8 mouse cellular contexts compared by ENCODE assay signal in the genomic region with DNA sequence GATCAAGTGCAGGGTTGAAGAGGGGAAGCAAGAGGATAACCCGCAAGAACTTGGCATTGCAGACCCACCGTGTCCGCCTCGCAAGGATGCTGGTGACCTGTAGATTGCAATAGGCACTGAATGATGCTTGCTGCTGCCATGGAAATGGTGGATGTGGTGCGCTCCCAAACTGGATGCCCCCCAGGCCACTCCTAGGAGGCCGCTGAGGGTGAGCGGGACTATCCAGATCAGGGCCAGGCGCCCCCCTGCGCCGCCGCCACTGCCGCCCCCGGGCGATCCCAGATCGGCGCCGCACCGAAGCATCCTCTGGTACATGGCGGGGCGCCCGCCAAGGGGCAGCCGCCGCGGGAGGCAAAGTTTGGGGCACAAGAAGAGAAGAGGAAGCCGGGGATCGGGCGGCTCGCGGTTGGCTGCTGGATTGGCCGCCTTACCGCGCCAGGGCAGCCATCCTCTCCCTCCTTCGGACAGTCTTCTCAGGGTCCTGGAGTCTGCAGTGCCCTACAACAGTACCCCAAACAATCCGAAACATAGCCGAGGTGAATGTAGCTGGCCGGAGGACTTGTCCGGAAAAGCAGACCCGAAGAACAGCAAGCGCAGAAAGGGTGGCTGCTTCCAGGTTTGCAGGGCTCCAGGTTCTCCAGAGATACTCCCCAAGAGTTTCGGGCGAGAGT.
DNase-seq lines count a peak whose midpoint lies in the region; ATAC-seq and TF ChIP-seq lines count a peak whose summit lies in the region.

No protein-coding gene starts in this region.

- peaks cover 31% of the 10 kb centered on the region for H3K27me3 ChIP-seq in forebrain, embryonic 12.5 days
- H3K27me3 ChIP-seq in limb, embryonic 11.5 days (ENCODE audit: control insufficient read depth, insufficient read depth, low read length): peaks cover 23% of the 10 kb centered on the region
- H3K27me3 ChIP-seq in neural tube, embryonic 13.5 days: peaks cover 3% of the 10 kb centered on the region; the same call in 1 of the 2 replicates

- no peak for TF ChIP-seq CTCF in layer of hippocampus, adult 2 months (conservative IDR thresholded peaks at IDR 0.05)

- peak overlapping the region; percentile 90 for H3K27ac ChIP-seq in layer of hippocampus, adult 2 months
- H3K27ac ChIP-seq in forebrain, embryonic 12.5 days: peak overlapping the region; percentile 68
- no peak overlapping the region for H3K27ac ChIP-seq in limb, embryonic 11.5 days (replicated peaks; ENCODE audit: low read depth, low read length)
- peak overlapping the region; percentile 94 for H3K27ac ChIP-seq in neural tube, embryonic 13.5 days (replicated peaks)

- peaks cover 14% of the 10 kb centered on the region for H3K4me1 ChIP-seq in forebrain, embryonic 12.5 days
- H3K4me1 ChIP-seq in limb, embryonic 11.5 days (ENCODE audit: control insufficient read depth, insufficient read depth, low read length): no peaks in the 10 kb centered on the region
- peaks cover 23% of the 10 kb centered on the region for H3K4me1 ChIP-seq in neural tube, embryonic 13.5 days (replicated peaks)

- H3K36me3 ChIP-seq in forebrain, embryonic 12.5 days (replicated peaks): no peaks in the 10 kb centered on the region
- H3K36me3 ChIP-seq in limb, embryonic 11.5 days (ENCODE audit: control insufficient read depth, insufficient read depth, low read length): no peaks in the 10 kb centered on the region
- no peaks in the 10 kb centered on the region for H3K36me3 ChIP-seq in neural tube, embryonic 13.5 days

- under 1% methylated on average over 41 of the region's 41 CpGs for WGBS in forebrain, embryonic 12.5 days
- under 1% methylated on average over 40 of the region's 41 CpGs for WGBS in limb, embryonic 11.5 days
- WGBS in neural tube, embryonic 13.5 days: under 1% methylated on average over 41 of the region's 41 CpGs

- H3K9me3 ChIP-seq in forebrain, embryonic 12.5 days: no peaks in the 10 kb centered on the region
- no peaks in the 10 kb centered on the region for H3K9me3 ChIP-seq in limb, embryonic 11.5 days (ENCODE audit: control insufficient read depth, low read length)
- H3K9me3 ChIP-seq in neural tube, embryonic 13.5 days: no peaks in the 10 kb centered on the region

- H3K4me2 ChIP-seq in forebrain, embryonic 12.5 days: peak overlapping the region; percentile 95
- H3K4me2 ChIP-seq in limb, embryonic 11.5 days (ENCODE audit: low read depth, severe bottlenecking): peak overlapping the region; percentile 95
- H3K4me2 ChIP-seq in neural tube, embryonic 13.5 days: peak overlapping the region; percentile 77

- peak; percentile 52 for ATAC-seq in forebrain, embryonic 12.5 days (ENCODE audit: low FRiP score)
- ATAC-seq in limb, embryonic 11.5 days (ENCODE audit: insufficient number of reproducible peaks, low FRiP score, low TSS enrichment, low read depth): peak; percentile 29; the same call in 1 of the 2 replicates
- ATAC-seq in neural tube, embryonic 13.5 days (ENCODE audit: low read depth): peak; percentile 45
- no peak for ATAC-seq in frontal cortex, adult (ENCODE audit: low TSS enrichment)

- peak overlapping the region; percentile 82 for H3K9ac ChIP-seq in forebrain, embryonic 12.5 days
- H3K9ac ChIP-seq in limb, embryonic 11.5 days (ENCODE audit: low read length): peak overlapping the region; percentile 51
- H3K9ac ChIP-seq in neural tube, embryonic 13.5 days: peak overlapping the region; percentile 90

- DNase-seq in layer of hippocampus, adult 2 months (ENCODE audit: low spot score in 2 of 2): peak in 1 of 2 experiments; percentile 25
- DNase-seq in layer of hippocampus, adult 9-11 months: no peak
- peak; percentile 69 for DNase-seq in cerebellum, adult 9-10 months
- peak; percentile 65 for DNase-seq in limb, embryonic 11.5 days (ENCODE audit: low spot score)
- DNase-seq in gastrocnemius, postnatal 25 days: no peak

- peak overlapping the region; percentile 74 for H3K4me3 ChIP-seq in layer of hippocampus, adult 2 months
- H3K4me3 ChIP-seq in forebrain, embryonic 12.5 days (replicated peaks): peak overlapping the region; percentile 68
- H3K4me3 ChIP-seq in limb, embryonic 11.5 days (ENCODE audit: low read depth, low read length): peak overlapping the region; percentile 34
- H3K4me3 ChIP-seq in neural tube, embryonic 13.5 days: peak overlapping the region; percentile 76

Comparison
In these comparisons a context has a peak if more than half of its experiments do, and no peak if none do; other contexts are left out.
1. DNase-seq: peak in cerebellum, adult 9-10 months (single experiment) and limb, embryonic 11.5 days (single experiment); none in layer of hippocampus, adult 9-11 months (single experiment) and gastrocnemius, postnatal 25 days (single experiment).
2. Peak in every context shown above with its lines, with median percentiles within 50 percentile points of each other: H3K4me3 ChIP-seq, H3K4me2 ChIP-seq and H3K9ac ChIP-seq.